Comparison of ENCODE assay signal across 30 mouse cellular contexts in the genomic region with DNA sequence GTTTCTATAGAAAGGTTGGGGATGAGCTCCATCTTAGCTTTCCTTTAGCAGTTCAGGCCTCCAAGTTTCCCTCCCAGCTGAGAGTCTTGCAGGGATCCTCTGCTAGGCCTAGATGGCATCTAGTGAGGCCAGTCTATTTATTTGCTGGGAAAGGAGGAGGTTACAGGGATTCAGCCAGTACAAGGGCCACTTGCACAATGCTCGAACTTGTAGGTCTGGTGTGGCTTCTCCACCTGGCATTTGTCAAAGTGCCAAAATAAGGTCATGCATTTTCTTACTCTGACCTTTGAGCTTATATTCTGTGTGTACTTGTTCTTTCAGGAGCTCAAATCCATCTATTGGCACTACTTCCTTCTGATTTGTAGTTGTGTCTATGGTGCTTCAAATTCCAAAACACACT. TPM values are rescaled to one million over a fixed set of nuclear protein-coding genes. Genes with fewer than 3 reads are reported as not detected.
"Had no signal": no experiment of that assay in that cellular context is flagged by ENCODE, and none has a peak within 500 bp of the region (broad histone marks: within the 10 kb centered on the region; RNA-seq: fewer than 3 reads in every experiment).

Cyp3a25 (minus strand) TSS at position 110 of the 400 bp plus-strand sequence.

RNA-seq across cellular contexts. Expression of gene Cyp3a25, which starts in this region (rescaled TPM):
- total RNA-seq: gastrocnemius, adult 2 months; gastrocnemius, postnatal 10 days; gastrocnemius, postnatal 25 days; heart, adult 2 months; heart, postnatal 14 days; heart, postnatal 36 days; hematopoietic stem cell, adult 5-6 weeks; hindbrain, postnatal 0 days; layer of hippocampus, adult 2 months; layer of hippocampus, postnatal 10 days; layer of hippocampus, postnatal 25 days; left cerebral cortex, adult 2 months; left cerebral cortex, postnatal 14 days; left cerebral cortex, postnatal 36 days had no signal
- polyA plus RNA-seq: frontal cortex, adult 2 months; heart, adult 2 months; heart, embryonic 11.5 days; heart, embryonic 13.5 days; heart, embryonic 15.5 days; heart, postnatal 0 days; hindbrain, embryonic 11.5 days; hindbrain, embryonic 13.5 days; hindbrain, embryonic 15.5 days; hindbrain, postnatal 0 days; intestine, embryonic 14.5 days; intestine, embryonic 16.5 days; kidney, embryonic 14.5 days; kidney, embryonic 16.5 days; limb, embryonic 10.5 days; limb, embryonic 12.5 days; limb, embryonic 14.5 days; liver, embryonic 12.5 days had no signal
